Mouse (Mus musculus) stomach, embryonic 15.5 days (tissue): ENCODE results near the gene Tgfbr3. TPM values are rescaled to one million over a fixed set of nuclear protein-coding genes. Genes with fewer than 3 reads are reported as not detected.

Source experiments
- ATAC-seq: fragments of 200-750 bp; cut with Nextera tagmentation; 2 replicates; pipeline ENCODE4 v1.8.0; 2017; ENCODE audit warnings: low read depth, moderate number of reproducible peaks, moderate TSS enrichment; ENCODE audit not compliant: insufficient read depth, low FRiP score
- H3K27ac ChIP-seq: fragments of 300-500 bp; sonication (generic); 2 replicates; pipeline ENCODE4 v1.5.1; 2015; ENCODE audit warnings: mild to moderate bottlenecking, inconsistent platforms
- H3K27me3 ChIP-seq: fragments of 300-500 bp; sonication (generic); replicated peaks from 2 replicates; pipeline ENCODE4 v1.6.1; 2015; ENCODE audit warnings: inconsistent platforms
- H3K36me3 ChIP-seq: fragments of 300-500 bp; sonication (generic); 2 replicates; pipeline ENCODE4 v1.6.1; 2015; ENCODE audit warnings: inconsistent platforms
- H3K4me1 ChIP-seq: fragments of 300-500 bp; sonication (generic); 2 replicates; pipeline ENCODE4 v1.6.1; 2015; ENCODE audit warnings: inconsistent platforms
- H3K4me2 ChIP-seq: fragments of 300-500 bp; sonication (generic); 2 replicates; pipeline ENCODE4 v1.6.1; 2015; ENCODE audit warnings: mild to moderate bottlenecking, inconsistent platforms
- H3K4me3 ChIP-seq: fragments of 300-500 bp; sonication (generic); replicated peaks from 2 replicates; pipeline ENCODE4 v1.5.1; 2015; ENCODE audit warnings: inconsistent platforms
- H3K9ac ChIP-seq: fragments of 300-500 bp; sonication (generic); 2 replicates; pipeline ENCODE4 v1.6.1; 2015; ENCODE audit warnings: inconsistent platforms
- H3K9me3 ChIP-seq: fragments of 300-500 bp; sonication (generic); 2 replicates; pipeline ENCODE4 v1.6.1; 2016; ENCODE audit warnings: inconsistent platforms
- WGBS: fragments of 180-500 bp; shearing (Covaris S2); methylation state at CpG from one replicate; pipeline ENCODE4 v1.1.7; 2015; 5-methylcytosine and 5-hydroxymethylcytosine counted together
- polyA plus RNA-seq: library from polyadenylated mRNA; unstranded; fragments of >200 nt; fragmentation: Nextera tagmentation; extraction: Ambion mirVana; gene quantifications from 2 replicates; pipeline ENCODE4 v1.2.1, GENCODE M21; 2015

Gene Tgfbr3
- polyA plus RNA-seq, result 20.3 and 24.2 TPM in 2 replicates

DNA sequence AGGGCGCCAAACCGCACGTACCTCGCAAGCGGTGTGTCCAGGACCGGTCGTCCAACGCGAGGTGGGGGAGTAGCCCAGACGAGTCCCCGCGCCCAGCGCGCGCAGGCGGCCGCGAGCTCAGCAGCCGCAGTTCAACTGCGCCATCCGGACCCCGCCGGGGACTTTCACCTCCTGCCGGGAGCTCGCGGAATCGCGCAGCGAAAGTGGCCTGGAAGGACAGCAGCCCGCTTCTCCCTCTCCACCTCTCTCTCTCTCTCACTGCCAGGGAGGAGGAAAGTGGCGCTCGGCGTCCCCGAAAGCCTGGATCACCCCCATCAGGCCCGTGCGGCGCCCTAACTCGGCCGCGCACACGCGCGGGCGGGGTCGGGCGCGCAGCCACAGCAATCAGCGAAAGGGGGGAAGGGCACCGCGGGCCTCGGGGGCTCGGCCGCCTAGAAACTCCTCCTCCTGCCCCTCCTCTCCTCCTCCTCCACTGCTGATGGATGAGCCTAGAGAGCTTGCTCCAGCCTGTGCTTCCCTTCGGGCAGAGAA lies at the start of gene Tgfbr3:
Gene Tgfbr3 (minus strand): TSS at position 396 of the 531 bp plus-strand sequence.
- Histone ChIP-seq H3K27ac (peak within 1 kb of the TSS; percentile 95), H3K36me3 (no peaks in the 10 kb centered on the region), H3K9me3 (no peaks in the 10 kb centered on the region), H3K4me3 (peak within 1 kb of the TSS; percentile 75), H3K4me2 (peak within 1 kb of the TSS; percentile 88), H3K4me1 (no peaks in the 10 kb centered on the region), H3K9ac (peak within 1 kb of the TSS; percentile 79), H3K27me3 (no peaks in the 10 kb centered on the region)
- WGBS, result 0% methylated on average over 37 of the region's 54 CpGs
- peak; percentile 90 for ATAC-seq

DNA sequence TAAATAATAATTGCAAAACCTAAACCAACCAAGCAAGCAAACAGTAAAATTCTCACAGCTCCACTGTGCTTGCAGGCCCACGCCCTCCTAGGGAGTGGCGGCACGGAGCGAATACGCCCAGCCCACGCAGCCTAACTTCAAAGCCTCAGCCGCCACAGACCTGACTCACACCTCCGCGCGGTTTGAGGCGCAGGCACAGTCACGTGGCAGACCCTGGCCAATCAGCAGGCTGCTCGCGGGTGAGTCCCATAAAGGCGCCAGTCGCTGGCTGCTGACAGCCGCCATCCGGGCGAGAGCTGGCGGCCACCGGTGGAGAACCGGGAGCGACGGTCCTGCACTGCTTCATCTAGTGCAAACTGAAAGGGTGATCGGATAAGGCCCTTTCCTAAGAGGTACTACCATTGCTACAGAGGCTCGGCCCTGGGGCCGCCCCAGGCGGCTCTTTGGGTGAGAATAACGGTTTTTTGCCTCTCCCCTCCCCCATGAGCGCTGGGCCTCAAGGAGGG lies 41.5 kb upstream of the Tgfbr3 start, which contains the start of gene Brdt:
Gene Brdt (plus strand): TSS at position 244 of the 506 bp plus-strand sequence.
- no peak for ATAC-seq
- Histone ChIP-seq H3K27ac (no peak within 1 kb of the TSS), H3K9ac (no peak within 1 kb of the TSS), H3K9me3 (no peaks in the 10 kb centered on the region), H3K36me3 (no peaks in the 10 kb centered on the region), H3K4me2 (no peak within 1 kb of the TSS), H3K4me3 (no peak within 1 kb of the TSS), H3K27me3 (no peaks in the 10 kb centered on the region), H3K4me1 (no peaks in the 10 kb centered on the region)
- 89% methylated on average over 30 of the region's 30 CpGs for WGBS

DNA sequence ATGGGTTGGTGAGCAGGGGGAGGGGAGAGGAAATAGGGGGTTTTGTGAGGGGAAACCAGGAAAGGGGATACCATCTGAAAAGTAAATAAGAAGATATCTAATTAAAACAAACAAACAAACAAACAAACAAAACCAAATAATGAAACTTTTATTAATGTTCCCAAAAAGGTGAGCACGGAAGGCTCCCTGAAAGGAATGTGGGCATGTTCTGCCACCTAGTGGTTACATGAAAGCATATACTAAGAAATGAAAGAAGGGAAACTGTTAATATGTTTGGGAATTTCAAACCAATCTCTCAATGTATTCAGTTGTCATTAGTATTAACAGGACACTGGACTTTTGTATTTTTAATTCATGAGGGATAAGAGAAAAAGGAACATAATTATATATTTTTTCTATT lies 31.3 kb upstream of the Tgfbr3 start:
- no peak overlapping the region for H3K9ac ChIP-seq
- H3K27me3 ChIP-seq, result no peaks in the 10 kb centered on the region
- H3K4me2 ChIP-seq, result no peak overlapping the region
- WGBS, result 5% methylated on average over 1 of the region's 1 CpGs
- H3K27ac ChIP-seq, result no peak overlapping the region
- ATAC-seq, result no peak
- no peak overlapping the region for H3K4me3 ChIP-seq
- H3K36me3 ChIP-seq, result no peaks in the 10 kb centered on the region
- no peaks in the 10 kb centered on the region for H3K9me3 ChIP-seq
- H3K4me1 ChIP-seq, result peaks cover 3% of the 10 kb centered on the region; the same call in 1 of the 2 replicates

DNA sequence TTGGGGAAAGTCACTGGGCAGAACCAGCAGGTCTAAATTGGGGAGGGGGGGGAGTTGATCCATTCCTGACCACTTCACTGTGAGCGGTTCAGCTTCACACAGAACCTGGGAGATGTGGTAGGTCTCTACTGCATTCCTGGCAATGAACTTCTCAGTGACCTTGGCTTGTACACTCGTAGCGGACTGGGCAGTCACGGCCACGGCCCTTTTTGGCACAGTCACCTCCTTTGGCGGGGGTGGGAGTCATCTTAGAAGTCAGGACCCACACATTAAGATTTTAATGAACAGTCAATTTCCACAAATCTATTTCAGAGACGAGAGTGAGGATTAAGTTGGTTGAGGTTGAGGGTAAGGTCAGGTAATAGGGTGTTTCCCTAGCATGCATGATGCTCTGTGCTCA lies 27.7 kb upstream of the Tgfbr3 start:
- H3K4me3 ChIP-seq, result no peak overlapping the region
- H3K27me3 ChIP-seq, result no peaks in the 10 kb centered on the region
- no peaks in the 10 kb centered on the region for H3K36me3 ChIP-seq
- H3K4me2 ChIP-seq, result no peak overlapping the region
- no peak overlapping the region for H3K9ac ChIP-seq
- ATAC-seq, result no peak
- WGBS, result 91% methylated on average over 7 of the region's 7 CpGs
- H3K9me3 ChIP-seq, result no peaks in the 10 kb centered on the region
- no peak overlapping the region for H3K27ac ChIP-seq
- H3K4me1 ChIP-seq, result peaks cover 3% of the 10 kb centered on the region; the same call in 1 of the 2 replicates

DNA sequence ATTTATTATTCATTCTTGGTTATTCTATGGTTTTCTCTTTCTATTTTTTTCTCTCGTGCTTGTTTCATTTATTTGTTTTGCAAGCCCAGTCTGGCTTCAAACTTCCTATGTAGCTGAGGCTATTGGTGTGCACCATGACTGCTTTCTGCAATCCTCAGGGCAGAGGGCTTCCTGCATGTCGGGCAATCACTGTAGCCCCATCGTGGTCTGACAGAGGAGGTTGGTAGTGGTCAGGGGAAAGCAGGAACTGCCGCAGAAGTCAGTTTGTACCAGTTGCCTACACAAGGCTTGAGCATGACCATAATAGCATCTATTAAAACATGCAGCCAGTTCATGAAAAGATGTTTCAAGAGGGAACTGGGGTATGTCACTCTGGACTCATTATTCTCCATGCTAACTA lies 18.0 kb upstream of the Tgfbr3 start:
- WGBS, result 59% methylated on average over 4 of the region's 4 CpGs
- Histone ChIP-seq H3K4me3 (no peak overlapping the region), H3K27ac (no peak overlapping the region), H3K9me3 (no peaks in the 10 kb centered on the region), H3K36me3 (no peaks in the 10 kb centered on the region), H3K27me3 (no peaks in the 10 kb centered on the region), H3K4me1 (no peaks in the 10 kb centered on the region), H3K4me2 (no peak overlapping the region), H3K9ac (no peak overlapping the region)
- ATAC-seq, result no peak

DNA sequence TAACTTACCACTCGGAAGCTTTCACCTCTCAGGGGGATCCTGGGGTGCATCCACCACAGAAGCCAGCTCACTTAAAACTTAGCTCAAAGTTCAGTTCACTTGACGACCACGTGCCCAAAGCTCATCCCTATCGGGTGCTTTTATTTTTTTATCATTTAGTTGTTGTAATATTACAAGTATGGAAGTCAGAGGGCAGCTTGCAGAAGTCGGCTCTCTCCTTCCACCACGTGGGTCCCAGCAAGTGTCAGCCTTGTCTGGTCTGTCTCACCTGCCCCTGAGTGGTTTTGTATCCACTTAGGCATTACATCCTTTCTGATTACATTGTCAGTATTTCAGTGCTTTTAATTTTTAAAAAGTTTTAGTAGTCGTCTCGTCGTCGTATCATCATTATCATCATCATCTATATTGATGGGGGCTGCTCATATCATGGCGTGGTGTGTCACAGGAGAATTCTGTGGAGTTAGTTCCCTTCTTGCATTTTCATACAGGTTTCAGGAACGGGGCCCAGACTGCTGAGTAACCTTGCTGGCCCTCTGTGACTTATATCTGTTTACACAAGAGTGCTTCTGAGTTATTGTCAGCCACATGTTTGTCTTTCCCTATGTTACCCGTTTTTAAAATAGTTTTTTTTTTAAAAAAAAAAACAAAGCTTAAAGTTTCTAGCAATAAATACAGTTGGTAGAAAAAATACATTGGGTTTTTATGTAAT lies 14.8 kb upstream of the Tgfbr3 start:
- 45% methylated on average over 13 of the region's 13 CpGs for WGBS
- no peak for ATAC-seq
- Histone ChIP-seq H3K4me2 (no peak overlapping the region), H3K4me1 (no peaks in the 10 kb centered on the region), H3K9ac (no peak overlapping the region), H3K9me3 (no peaks in the 10 kb centered on the region), H3K36me3 (no peaks in the 10 kb centered on the region), H3K27me3 (no peaks in the 10 kb centered on the region), H3K4me3 (no peak overlapping the region), H3K27ac (no peak overlapping the region)

DNA sequence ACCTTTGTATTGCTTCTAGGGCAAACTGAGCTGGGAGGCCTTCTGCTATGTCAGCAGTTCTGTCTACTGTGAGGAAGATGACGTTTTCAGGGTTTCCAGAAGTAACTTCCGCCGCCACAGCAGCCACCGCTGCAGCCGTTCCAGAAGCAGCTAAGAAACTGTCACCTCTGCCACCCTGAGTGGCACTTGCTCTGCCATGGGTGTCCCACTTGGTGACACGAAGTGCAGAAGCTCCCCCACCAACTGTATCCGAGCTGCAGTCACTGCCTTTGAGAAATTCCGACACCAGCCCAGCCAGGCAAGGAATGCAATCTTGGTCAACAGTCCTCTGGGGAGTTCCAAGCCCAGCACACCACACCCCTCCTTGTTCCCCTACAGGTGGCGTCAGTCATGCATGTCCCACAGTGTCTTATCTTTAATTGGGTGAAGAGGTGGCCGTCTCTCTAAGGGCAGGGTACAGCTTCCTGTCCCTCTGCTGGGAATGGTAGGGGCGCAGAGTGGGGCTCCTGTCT lies 14.0 kb upstream of the Tgfbr3 start:
- no peak overlapping the region for H3K9ac ChIP-seq
- WGBS, result 43% methylated on average over 11 of the region's 11 CpGs
- no peaks in the 10 kb centered on the region for H3K4me1 ChIP-seq
- no peaks in the 10 kb centered on the region for H3K27me3 ChIP-seq
- H3K27ac ChIP-seq, result no peak overlapping the region
- ATAC-seq, result peak; percentile 14; the same call in 1 of the 2 replicates
- peak overlapping the region; percentile 29; the same call in 1 of the 2 replicates for H3K4me2 ChIP-seq
- H3K36me3 ChIP-seq, result no peaks in the 10 kb centered on the region
- no peak overlapping the region for H3K4me3 ChIP-seq
- H3K9me3 ChIP-seq, result no peaks in the 10 kb centered on the region

DNA sequence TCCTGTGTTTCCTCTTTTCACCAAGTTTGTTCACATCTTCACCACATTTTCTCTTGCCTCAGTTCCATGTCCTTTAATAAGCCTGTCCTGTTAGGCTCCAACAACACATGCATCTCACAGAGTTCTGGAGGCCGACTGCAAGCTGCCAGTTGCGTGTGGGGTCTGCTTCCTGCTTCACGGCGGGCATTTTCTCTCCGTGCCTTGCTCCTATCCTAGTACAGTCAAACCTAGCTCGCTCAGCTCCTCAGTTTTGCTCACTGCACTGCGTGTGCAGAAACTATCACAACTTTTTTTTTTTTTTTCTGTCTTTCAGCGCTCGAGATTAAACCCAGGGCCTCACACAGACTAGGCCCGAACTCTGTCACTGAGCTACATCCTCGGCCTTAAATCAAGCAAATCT lies 9.4 kb upstream of the Tgfbr3 start:
- H3K4me2 ChIP-seq, result no peak overlapping the region
- H3K36me3 ChIP-seq, result no peaks in the 10 kb centered on the region
- H3K4me3 ChIP-seq, result no peak overlapping the region
- no peak overlapping the region for H3K9ac ChIP-seq
- ATAC-seq, result no peak
- H3K4me1 ChIP-seq, result peaks cover 8% of the 10 kb centered on the region; the same call in 1 of the 2 replicates
- H3K27ac ChIP-seq, result no peak overlapping the region
- no peaks in the 10 kb centered on the region for H3K9me3 ChIP-seq
- 64% methylated on average over 11 of the region's 11 CpGs for WGBS
- H3K27me3 ChIP-seq, result no peaks in the 10 kb centered on the region

DNA sequence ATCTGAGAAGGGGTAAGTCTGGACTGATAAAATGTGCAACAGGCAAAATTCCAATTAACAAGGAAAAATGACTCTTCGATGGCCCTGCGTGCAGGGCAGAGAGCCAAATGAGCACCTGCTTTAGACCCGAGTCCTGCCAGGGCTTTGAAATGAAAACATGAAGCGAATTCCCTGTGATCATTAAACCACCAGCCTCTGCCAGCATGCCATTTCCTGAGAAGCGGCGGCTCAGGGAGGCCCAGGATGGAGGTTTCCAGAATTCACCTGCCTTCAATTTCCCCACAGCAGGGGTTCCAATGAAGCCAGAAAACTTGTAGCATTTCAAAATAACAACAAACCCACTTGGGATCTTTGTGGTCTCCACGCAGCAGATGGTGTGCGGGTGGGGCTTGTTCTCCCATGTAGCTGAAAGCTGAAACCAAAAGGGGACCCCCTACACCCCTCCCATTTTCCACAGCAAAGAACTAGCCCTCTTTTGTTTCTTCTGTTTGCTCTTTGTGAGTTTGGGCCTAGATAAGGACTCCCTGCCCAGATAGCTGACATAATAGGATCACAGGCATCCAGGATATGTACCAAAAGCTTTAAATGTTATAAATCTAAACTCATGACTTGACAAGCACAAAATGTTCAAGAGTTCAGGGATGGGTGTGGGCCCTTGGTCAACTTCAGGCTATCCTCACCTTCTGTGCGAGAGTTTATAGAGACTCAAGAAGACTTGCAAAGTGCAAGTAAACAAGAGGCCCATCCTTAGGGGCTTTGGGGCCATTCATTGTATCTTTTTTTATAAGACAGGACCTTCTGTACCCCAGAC lies 7.3 kb upstream of the Tgfbr3 start:
- WGBS, result 43% methylated on average over 9 of the region's 9 CpGs

DNA sequence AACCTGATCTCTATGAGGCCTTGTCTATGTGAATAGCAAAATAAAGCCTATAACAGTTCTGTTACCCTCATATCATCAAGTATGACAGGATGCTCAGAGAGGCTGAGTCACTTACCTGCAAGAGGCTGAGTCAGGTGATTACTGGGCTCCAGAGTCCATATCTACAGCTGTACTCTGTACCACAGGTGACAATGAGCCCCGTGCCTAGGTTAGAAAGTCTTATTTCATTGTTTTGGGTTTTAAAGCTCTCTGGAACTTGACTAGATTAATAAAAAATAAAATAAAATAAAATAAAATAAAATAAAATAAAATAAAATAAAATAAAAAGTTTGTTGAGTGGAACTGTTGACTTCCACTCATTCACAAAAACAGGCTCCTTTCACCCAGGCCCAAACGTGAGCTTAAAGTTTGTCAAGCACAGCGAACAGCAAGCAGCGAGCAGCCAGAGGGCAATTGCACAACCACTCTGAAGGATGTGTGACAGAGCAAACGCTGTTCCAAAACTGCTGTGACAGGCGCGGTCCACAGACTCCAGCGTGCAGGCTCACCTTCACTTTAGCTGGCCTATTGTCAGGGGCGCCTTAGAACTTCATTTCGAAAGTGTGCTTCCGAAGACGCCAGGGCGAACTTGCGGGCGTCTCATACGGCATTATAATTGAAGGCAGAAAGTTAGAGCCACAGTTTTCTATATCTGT lies 6.5 kb upstream of the Tgfbr3 start:
- no peaks in the 10 kb centered on the region for H3K9me3 ChIP-seq
- H3K27me3 ChIP-seq, result no peaks in the 10 kb centered on the region
- H3K4me3 ChIP-seq, result 0 out of 2 replicates have a peak overlapping the region, but pooled peaks have one; percentile 3
- 0 out of 2 replicates have a peak, but pooled peaks have one; percentile 29 for ATAC-seq
- WGBS, result 57% methylated on average over 16 of the region's 16 CpGs
- H3K9ac ChIP-seq, result no peak overlapping the region
- H3K36me3 ChIP-seq, result no peaks in the 10 kb centered on the region
- peak overlapping the region; percentile 73 for H3K27ac ChIP-seq
- H3K4me2 ChIP-seq, result peak overlapping the region; percentile 21
- H3K4me1 ChIP-seq, result peaks cover 8% of the 10 kb centered on the region; the same call in 1 of the 2 replicates

More for the DNA sequence above, 7.3 kb upstream of the Tgfbr3 start:
- Histone ChIP-seq H3K4me3 (0 out of 2 replicates have a peak overlapping the region, but pooled peaks have one; percentile 3), H3K9ac (no peak overlapping the region), H3K4me1 (peaks cover 8% of the 10 kb centered on the region; the same call in 1 of the 2 replicates), H3K4me2 (peak overlapping the region; percentile 21), H3K36me3 (no peaks in the 10 kb centered on the region), H3K27me3 (no peaks in the 10 kb centered on the region), H3K9me3 (no peaks in the 10 kb centered on the region), H3K27ac (peak overlapping the region; percentile 73)
- peak; percentile 64; the same call in 1 of the 2 replicates for ATAC-seq
